Mouse (Mus musculus): ENCODE results near the gene Nfkb1.
A peak's percentile ranks its signal among the peaks of the same experiment; 100 is the strongest.

Nfkb1 gene

GRCm38 (mm10) chr3:135691191-135692131, at the start of gene Nfkb1:
Nfkb1 (minus strand) TSS chr3:135691547.
- peak; percentile 69 to 73 for DNase-seq

GRCm38 (mm10) chr3:135740711-135741110, 49.4 kb upstream of the Nfkb1 start:
- DNase-seq = no peak

- DNase-seq = no peak
These were observed 43.4 kb upstream of the Nfkb1 start for GRCm38 (mm10) chr3:135734736-135735135.

- no peak for DNase-seq
These were observed 41.5 kb upstream of the Nfkb1 start for GRCm38 (mm10) chr3:135732747-135733445.

GRCm38 (mm10) chr3:135731292-135732047, 40.1 kb upstream of the Nfkb1 start:
- peak; percentile 96 to 98 for DNase-seq

GRCm38 (mm10) chr3:135730790-135731189, 39.4 kb upstream of the Nfkb1 start:
- DNase-seq = peak; percentile 34 to 37

GRCm38 (mm10) chr3:135729575-135729974, 38.2 kb upstream of the Nfkb1 start:
- no peak for DNase-seq

- no peak for DNase-seq
These were observed 37.6 kb upstream of the Nfkb1 start for GRCm38 (mm10) chr3:135728900-135729299.

- DNase-seq = no peak
These were observed 36.0 kb upstream of the Nfkb1 start for GRCm38 (mm10) chr3:135727339-135727738.

- DNase-seq = no peak
These were observed 35.4 kb upstream of the Nfkb1 start for GRCm38 (mm10) chr3:135726521-135727275.

- DNase-seq = peak; percentile 17 to 23
These were observed 34.7 kb upstream of the Nfkb1 start for GRCm38 (mm10) chr3:135726023-135726422.

- no peak for DNase-seq
These were observed 30.8 kb upstream of the Nfkb1 start for GRCm38 (mm10) chr3:135722104-135722503.

- no peak for DNase-seq
These were observed 28.6 kb upstream of the Nfkb1 start for GRCm38 (mm10) chr3:135719969-135720368.

GRCm38 (mm10) chr3:135719179-135719532, 27.8 kb upstream of the Nfkb1 start:
- DNase-seq = no peak

- no peak for DNase-seq
These were observed 27.2 kb upstream of the Nfkb1 start for GRCm38 (mm10) chr3:135718323-135719178.

- DNase-seq = peak; percentile 55 to 64
These were observed 21.9 kb upstream of the Nfkb1 start for GRCm38 (mm10) chr3:135713016-135713950.

GRCm38 (mm10) chr3:135711613-135712012, 20.3 kb upstream of the Nfkb1 start:
- no peak for DNase-seq

GRCm38 (mm10) chr3:135711040-135711570, 19.8 kb upstream of the Nfkb1 start:
- DNase-seq = no peak

- no peak for DNase-seq
These were observed 12.0 kb upstream of the Nfkb1 start for GRCm38 (mm10) chr3:135703307-135703706.

- no peak for DNase-seq
These were observed 11.3 kb upstream of the Nfkb1 start for GRCm38 (mm10) chr3:135702658-135703057.
